Mouse (Mus musculus) C2C12 (cell line): ENCODE measurements around the gene Dhrs3. TPM values are rescaled to one million over a fixed set of nuclear protein-coding genes. Genes with fewer than 3 reads are reported as not detected.

Source experiments
- H3K27me3 ChIP-seq: one replicate; pipeline ENCODE4 v1.6.1; 2011; ENCODE audit not compliant: control insufficient read depth, insufficient read depth, insufficient read length
- H3K36me3 ChIP-seq: one replicate; pipeline ENCODE4 v1.6.1; 2011; ENCODE audit not compliant: control insufficient read depth, insufficient read depth
- H3K4me3 ChIP-seq: one replicate; pipeline ENCODE4 v1.5.1; 2011; ENCODE audit warnings: mild to moderate bottlenecking, control low read depth; ENCODE audit not compliant: poor library complexity, insufficient read depth, severe bottlenecking
- H3K79me2 ChIP-seq: one replicate; pipeline ENCODE4 v1.6.1; 2011; ENCODE audit not compliant: control insufficient read depth, insufficient read depth
- H3K79me3 ChIP-seq: one replicate; pipeline ENCODE4 v1.6.1; 2011; ENCODE audit warnings: low read depth, control low read depth
- H3ac ChIP-seq: one replicate; pipeline ENCODE3; 2011; ENCODE audit warnings: low read depth; ENCODE audit not compliant: control insufficient read depth, insufficient read length
- CEBPB ChIP-seq: IDR thresholded peaks from one replicate; pipeline ENCODE4 v1.6.1; 2011; ENCODE audit warnings: low read depth, mild to moderate bottlenecking, control low read depth, moderate library complexity
- CTCF ChIP-seq: IDR thresholded peaks from one replicate; pipeline ENCODE4 v1.5.1; 2011; ENCODE audit not compliant: control insufficient read depth, insufficient read depth, insufficient read length
- FOSL1 ChIP-seq: IDR thresholded peaks from one replicate; pipeline ENCODE4 v1.8.0; 2011; ENCODE audit warnings: mild to moderate bottlenecking, low read length; ENCODE audit not compliant: poor library complexity, insufficient read depth, severe bottlenecking
- MAX ChIP-seq: IDR thresholded peaks from one replicate; pipeline ENCODE4 v1.6.1; 2011; ENCODE audit warnings: mild to moderate bottlenecking, control low read depth
- MYOD1 ChIP-seq: IDR thresholded peaks from one replicate; pipeline ENCODE4 v1.6.1; 2011; ENCODE audit warnings: low read depth; ENCODE audit not compliant: control insufficient read depth, insufficient read length
- MYOG ChIP-seq: IDR thresholded peaks from one replicate; pipeline ENCODE4 v1.6.1; 2011; ENCODE audit not compliant: control insufficient read depth, insufficient read length; ENCODE audit errors: extremely low read depth
- USF1 ChIP-seq: IDR thresholded peaks from one replicate; pipeline ENCODE4 v1.6.1; 2011; ENCODE audit warnings: low read depth, mild to moderate bottlenecking, control low read depth, moderate library complexity
- polyA plus RNA-seq: library from polyadenylated mRNA; unstranded; fragments of >200 nt; fragmentation: generic; extraction: Trizol; gene quantifications from one replicate; pipeline ENCODE4 v1.2.1, GENCODE M21; 2012; ENCODE audit warnings: missing spikeins

The Dhrs3 gene
- polyA plus RNA-seq, 1 experiment = 5.0 TPM

GRCm38 (mm10) chr4:144934501-144934900 lies 41.9 kb downstream of the Dhrs3 start:
- H3K36me3 ChIP-seq = no peaks in the 10 kb centered on the region
- H3K79me2 ChIP-seq = no peaks in the 10 kb centered on the region
- H3K79me3 ChIP-seq = no peaks in the 10 kb centered on the region
- no peaks in the 10 kb centered on the region for H3K27me3 ChIP-seq
- no peak for TF ChIP-seq MYOG
- TF ChIP-seq MAX = no peak
- no peak for TF ChIP-seq CTCF
- no peak for TF ChIP-seq USF1
- TF ChIP-seq FOSL1 = no peak
- no peak for TF ChIP-seq CEBPB
- TF ChIP-seq MYOD1 = no peak
- H3ac ChIP-seq = no peak overlapping the region
- no peak overlapping the region for H3K4me3 ChIP-seq

- no peak overlapping the region for H3ac ChIP-seq
- H3K79me3 ChIP-seq = no peaks in the 10 kb centered on the region
- no peaks in the 10 kb centered on the region for H3K36me3 ChIP-seq
- TF ChIP-seq MAX (no peak), FOSL1 (no peak), USF1 (no peak), MYOG (no peak), CTCF (no peak), MYOD1 (no peak), CEBPB (no peak)
- H3K27me3 ChIP-seq = no peaks in the 10 kb centered on the region
- H3K79me2 ChIP-seq = no peaks in the 10 kb centered on the region
- H3K4me3 ChIP-seq = no peak overlapping the region
These were observed 44.0 kb downstream of the Dhrs3 start for GRCm38 (mm10) chr4:144936563-144937154.

- no peak overlapping the region for H3K4me3 ChIP-seq
- H3K79me2 ChIP-seq = no peaks in the 10 kb centered on the region
- H3ac ChIP-seq = no peak overlapping the region
- H3K79me3 ChIP-seq = no peaks in the 10 kb centered on the region
- H3K36me3 ChIP-seq = no peaks in the 10 kb centered on the region
- no peak for TF ChIP-seq CEBPB
- no peak for TF ChIP-seq FOSL1
- TF ChIP-seq CTCF = no peak
- no peak for TF ChIP-seq MYOD1
- TF ChIP-seq USF1 = no peak
- no peak for TF ChIP-seq MAX
- TF ChIP-seq MYOG = no peak
- H3K27me3 ChIP-seq = no peaks in the 10 kb centered on the region
These were observed 47.3 kb downstream of the Dhrs3 start for GRCm38 (mm10) chr4:144939847-144940411.

GRCm38 (mm10) chr4:144940796-144941462 lies 48.3 kb downstream of the Dhrs3 start:
- Histone ChIP-seq H3K36me3 (no peaks in the 10 kb centered on the region), H3ac (no peak overlapping the region), H3K79me2 (no peaks in the 10 kb centered on the region), H3K4me3 (no peak overlapping the region), H3K79me3 (no peaks in the 10 kb centered on the region), H3K27me3 (no peaks in the 10 kb centered on the region)
- TF ChIP-seq CEBPB (no peak), USF1 (no peak), MAX (no peak)

- Histone ChIP-seq H3K27me3 (no peaks in the 10 kb centered on the region), H3K4me3 (no peak overlapping the region), H3K79me3 (no peaks in the 10 kb centered on the region), H3K79me2 (no peaks in the 10 kb centered on the region), H3ac (no peak overlapping the region), H3K36me3 (no peaks in the 10 kb centered on the region)
- TF ChIP-seq USF1 = no peak
- no peak for TF ChIP-seq MYOD1
These were observed 49.8 kb downstream of the Dhrs3 start for GRCm38 (mm10) chr4:144942433-144942832.

- Histone ChIP-seq H3K4me3 (no peak overlapping the region), H3K79me2 (no peaks in the 10 kb centered on the region), H3K79me3 (no peaks in the 10 kb centered on the region), H3K36me3 (no peaks in the 10 kb centered on the region), H3K27me3 (no peaks in the 10 kb centered on the region), H3ac (no peak overlapping the region)
- TF ChIP-seq MYOD1 (no peak), USF1 (no peak), CEBPB (no peak), FOSL1 (no peak), CTCF (no peak), MAX (no peak), MYOG (no peak)
These were observed 50.6 kb downstream of the Dhrs3 start for GRCm38 (mm10) chr4:144943273-144943672.
